Mouse (Mus musculus): ENCODE results near the gene Prox2.

The Prox2 gene

DNA sequence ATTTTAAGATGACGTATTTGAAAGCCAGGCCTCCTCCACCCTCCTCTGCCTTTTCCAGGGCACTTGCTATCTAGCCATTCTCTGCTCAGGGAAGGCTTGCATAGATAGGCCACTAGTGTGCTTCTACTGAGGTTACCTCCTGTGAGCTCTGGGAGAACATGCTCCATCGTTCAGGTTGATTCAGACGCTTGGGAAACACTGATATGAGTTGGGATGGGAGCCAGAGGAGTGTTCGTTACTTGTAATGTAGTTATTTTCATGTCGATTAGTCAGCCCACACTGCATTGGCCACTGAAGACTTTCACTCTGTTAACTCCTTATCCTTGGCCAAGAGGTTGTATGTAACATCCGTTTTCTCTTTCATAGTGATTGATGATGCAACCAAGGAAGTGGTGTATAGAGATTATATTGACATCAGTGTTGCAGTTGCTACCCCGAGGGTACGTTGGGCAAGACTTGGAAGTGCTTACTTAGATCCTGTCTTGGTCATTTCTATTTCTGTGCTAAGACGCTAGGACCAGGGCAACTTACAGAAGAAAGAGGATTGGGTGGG, 18.9 kb upstream of the Prox2 start:
- DNase-seq, result no peak

DNA sequence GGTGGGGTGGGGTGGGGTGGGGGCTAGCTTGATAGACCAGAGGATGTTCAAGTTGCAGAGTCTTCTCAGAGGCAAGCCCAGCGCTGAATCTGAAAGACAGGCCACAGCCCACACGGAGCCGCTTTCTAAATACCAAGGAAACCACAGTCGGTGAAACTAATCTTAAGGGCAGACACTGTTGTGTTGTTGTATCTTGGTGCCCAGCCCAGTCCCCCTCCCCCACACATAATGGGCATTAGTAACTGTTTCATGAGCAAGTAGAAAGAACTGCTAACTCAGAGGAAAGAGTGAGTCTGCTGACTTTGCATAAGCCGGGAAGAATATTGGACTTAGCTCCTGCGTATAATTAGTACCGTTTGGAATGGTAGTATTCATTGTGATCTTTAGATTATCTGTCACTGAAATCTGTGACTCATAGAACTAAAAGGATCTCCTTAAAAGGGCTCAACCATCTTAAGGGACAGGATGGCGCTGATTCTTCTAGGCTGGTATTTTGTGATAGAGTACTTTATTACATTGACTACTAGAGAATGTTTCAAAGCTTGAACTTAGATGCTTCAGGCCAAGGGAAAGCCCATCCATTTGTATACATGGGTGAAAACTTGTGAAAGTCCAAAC, 16.5 kb upstream of the Prox2 start:
- no peak for DNase-seq

DNA sequence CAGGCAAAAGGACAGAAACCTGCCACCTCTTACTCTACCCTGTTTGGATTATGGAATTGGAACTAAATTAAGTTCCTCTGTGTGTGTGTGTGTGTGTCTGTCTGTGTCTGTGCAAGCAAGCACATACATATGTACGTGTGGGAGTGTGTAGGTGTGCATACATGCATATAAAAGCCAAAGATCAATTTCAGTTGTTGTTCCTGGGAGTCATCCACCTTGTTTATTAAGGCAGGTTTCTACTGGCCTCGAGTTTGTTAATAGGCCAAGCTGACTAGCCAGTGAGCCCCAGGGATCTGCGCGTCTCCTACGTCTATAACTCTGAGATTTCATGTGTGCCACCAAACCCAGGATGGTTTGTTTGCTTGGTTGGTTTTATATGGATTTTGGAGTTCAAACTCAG, 14.2 kb upstream of the Prox2 start:
- no peak for DNase-seq

DNA sequence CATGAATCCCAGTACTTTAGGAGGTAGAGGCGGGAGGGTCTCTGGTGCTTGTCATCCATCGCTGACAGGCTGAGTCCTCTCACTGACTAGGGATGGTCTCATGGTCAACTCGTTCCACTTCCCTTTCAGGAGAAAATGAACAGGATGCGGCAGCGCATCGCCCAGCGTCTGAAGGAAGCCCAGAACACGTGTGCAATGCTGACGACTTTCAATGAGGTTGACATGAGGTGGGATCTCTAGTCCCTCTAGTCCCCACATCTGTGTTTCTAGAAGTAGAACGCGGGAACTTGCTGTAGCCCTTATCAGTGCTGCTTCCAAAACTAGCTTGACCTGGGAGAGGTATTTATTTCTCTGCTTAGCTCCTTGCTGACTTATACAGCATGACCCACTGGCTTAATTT, 13.1 kb upstream of the Prox2 start:
- no peak for DNase-seq

DNA sequence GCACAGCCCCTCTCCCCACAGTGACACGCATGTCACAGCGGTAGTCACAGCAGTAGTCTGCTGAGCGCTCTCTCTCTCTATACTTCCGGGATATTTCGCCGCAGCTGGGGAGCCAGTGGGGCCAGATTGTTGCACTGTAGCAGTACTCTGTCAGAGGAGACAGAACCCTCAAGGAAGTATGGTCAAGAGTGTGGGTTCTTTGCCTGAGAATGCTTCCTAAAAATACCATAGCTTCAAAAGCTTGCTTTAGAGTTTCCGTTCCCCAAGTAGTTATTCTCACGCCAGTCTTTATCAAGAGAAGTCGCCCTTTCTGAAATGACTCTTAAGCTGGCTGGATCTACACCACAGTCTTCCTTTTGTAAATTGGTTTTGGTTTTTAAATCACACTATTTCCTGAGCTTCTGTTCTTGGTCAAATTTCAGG, 12.6 kb upstream of the Prox2 start:
- no peak for DNase-seq

DNA sequence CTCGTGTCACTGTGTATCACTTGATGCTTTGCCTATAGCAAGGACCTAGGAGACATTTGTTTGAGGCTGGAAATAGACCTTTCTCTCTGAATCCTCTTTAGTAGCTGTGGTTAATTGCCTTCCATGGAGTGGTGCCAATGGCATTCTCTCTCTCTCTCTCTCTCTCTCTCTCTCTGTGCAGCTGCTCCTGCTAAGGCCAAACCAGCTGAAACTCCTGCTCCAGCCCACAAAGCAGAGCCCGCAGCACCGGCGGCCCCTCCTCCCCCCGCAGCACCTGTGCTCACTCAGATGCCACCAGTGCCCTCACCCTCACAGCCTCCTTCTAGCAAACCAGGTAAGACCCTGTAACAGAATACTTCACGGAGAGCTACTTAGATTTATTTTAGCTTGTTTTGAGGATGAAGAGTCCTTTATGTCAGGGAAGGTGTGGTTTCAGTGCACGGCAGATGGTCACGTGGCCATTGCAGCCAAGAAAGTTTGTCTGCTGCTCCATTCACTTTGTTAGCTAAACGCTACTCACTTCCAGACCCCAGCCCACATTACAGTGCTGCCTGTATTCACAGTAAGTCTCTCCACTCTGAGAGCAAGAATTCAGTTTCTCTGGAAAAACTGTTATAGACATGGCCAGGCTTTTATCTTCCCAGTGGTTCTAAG, 11.4 kb upstream of the Prox2 start:
- DNase-seq, result no peak

DNA sequence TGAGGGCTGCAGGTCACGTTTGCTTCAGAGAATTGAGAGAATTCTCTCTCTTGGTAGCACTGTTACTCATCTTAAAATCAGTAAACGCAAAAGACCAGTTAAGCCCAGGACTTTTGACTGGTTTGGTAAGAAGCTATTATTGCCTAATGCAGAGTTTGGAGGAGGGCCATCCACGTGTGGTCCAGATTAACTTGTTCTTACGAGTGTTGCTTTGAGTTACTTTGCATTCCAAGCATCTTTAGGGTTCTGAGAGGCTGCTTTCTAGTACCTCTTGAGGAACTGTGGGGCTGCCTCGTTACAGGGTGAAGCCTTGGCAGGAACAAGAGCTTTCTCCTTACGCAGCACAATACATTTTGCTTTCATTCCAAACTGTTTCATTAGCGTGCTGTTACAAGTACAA, 5.1 kb upstream of the Prox2 start:
- DNase-seq, result peak; percentile 64

DNA sequence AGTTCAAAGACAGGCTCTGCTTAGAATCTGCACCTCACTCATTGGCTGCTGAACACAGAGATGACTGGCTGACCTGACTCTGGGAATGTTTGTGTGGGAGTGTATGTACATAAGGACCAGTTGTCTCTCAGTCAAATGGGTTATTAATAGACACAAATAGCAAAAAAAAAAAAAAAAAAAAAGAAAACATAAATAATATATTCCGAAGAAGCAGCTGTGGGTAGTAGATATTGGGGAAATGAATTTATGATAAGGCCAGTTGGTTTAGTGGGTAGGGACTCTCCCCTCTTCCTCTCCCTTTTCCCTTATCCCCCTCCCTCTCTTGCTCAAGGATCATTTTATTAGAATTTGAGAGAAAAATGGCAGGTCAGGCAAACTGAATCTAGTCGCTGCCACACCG, 3.4 kb upstream of the Prox2 start:
- DNase-seq, result no peak

DNA sequence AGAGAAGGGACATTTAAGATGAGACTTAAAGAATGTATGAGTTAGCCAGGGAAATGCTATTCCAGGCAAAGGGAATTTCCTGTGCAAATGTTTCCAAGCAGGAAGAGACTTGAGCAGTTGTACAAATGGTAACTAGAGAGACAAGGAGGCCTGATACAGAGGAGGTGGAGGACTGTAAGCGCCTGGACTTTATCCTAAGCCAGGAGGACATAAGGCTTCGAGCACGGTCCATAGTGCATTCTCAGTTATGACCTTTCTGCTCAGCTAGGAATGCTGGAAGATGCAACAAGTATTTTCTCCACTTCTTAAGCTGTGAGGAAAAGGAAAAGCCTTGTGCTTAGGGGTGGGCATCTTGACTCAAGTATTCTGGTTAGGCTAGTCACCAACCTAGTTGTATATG, 2.8 kb upstream of the Prox2 start:
- no peak for DNase-seq

DNA sequence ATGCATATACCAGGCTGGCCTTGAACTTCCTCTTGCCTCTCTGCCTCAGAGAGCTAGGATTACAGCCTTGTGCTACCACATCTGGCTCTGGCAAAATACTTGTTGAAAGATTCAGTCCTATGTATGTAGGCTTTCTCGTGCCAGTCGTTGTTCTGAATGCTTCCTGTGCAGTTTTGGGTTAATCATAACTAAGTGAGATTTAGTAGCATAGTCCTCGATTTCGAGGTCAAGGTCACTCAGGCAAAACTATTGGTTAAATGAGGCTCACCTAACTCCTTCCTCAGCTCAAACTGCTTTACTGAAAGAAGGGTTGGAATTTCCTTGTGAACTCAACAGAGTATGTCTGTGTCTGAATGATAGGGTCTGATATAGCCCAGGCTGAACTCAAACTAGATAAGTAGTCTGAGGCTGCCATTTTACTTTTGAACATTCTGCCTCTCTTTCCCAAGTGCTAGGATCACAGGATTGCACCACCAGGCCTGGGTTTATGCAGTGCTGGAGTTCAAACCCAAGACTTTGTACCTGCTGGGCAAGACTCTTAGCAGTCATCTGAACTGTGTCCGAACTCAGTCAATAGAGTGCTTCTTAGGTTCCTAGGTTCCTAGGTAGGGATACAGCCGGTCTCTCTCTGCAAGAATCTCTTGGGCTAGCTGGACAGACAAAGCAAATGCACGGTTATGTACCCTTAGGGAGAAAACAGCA, 2.1 kb upstream of the Prox2 start:
- no peak for DNase-seq

DNA sequence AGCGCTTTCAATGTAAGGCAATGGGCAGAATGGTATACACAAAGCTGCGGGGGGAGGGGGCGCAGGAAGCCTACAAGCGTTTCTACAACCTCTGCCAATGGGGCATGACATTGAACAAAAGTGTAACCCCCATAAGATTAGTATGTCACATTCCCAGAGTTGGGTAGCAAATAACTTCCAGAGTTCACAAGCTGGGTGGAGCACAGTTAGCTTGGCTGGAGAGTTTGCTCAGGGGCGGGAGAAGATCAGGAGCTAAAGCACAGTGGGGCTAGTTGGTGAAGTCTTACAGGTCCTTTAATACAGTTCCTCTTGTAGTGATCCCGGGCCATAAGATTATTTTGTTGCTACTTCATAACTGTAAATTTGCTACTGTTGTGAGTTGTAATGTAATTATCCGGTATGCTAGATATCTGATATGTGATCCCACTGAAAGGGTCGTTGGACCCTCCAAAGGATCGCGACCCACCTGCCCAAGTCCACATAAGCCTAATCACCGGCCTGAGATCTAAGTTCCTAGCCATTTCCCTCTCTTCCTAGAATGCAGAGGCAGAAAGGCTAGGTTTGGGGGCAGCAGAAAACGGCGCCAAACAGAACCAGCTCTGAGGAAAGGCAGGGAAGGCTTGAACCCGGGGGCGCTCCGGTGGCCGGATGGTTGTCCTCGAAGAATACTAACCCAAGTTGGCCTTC, 405 bp downstream of the Prox2 start:
- DNase-seq, result no peak

DNA sequence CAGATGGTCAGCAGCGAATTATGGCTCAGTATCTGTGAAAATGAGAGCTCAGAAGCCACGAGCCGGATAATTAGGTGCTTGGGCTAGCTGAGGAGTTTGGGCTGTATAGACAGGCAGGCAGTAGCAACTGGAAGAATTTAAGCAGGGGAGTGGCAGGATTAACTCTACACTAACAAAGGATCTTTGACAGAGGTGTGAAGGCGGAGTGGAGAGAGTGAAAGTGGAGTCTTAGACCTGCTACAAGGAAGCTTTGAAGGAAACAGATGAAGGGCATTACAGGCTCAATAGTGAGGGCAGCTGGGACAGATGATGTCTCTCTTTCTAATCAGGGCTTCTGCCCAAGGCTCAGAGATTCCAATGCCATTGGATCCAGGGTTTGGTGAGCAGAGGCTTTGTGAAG, 1.1 kb downstream of the Prox2 start:
- DNase-seq, result no peak

DNA sequence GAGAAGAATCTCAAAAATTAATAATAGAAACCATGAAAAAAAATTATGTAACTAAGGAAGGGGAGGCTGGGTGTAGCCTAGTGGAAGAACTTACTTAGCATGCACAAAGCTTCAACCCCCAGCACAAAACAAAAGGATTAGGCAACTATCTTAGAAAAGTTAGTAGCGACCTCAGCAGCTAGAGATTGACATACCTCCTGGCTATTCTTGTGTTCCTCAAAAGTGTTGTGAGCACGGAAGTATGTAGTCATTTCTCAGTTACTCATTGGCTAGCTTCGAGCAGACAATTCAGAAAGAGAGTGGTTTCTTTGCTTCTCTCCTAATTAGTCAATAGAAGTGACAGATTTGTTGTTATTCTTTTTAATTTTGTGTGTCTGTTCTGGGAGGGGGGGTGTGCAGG, 1.9 kb downstream of the Prox2 start:
- no peak for DNase-seq

DNA sequence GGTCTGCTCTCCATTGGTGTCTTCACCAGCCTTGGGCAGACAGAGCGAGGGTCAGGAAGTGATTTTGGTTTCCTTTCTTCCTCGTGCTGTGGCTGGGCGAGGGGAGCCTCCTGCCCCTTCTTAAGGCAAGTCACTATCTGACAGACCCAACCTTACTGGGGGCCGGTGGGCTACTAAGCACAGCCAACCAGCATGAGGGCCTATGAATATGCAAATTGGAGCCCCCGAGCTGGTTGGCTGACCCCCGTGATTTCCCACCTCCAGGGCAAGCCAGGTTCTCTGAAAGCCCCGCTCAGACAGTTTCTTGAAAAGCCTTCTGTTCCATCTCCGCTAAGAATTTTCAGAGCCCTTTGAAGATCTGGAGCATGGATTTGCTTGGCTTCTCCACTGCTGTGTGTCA, 4.3 kb downstream of the Prox2 start:
- no peak for DNase-seq

DNA sequence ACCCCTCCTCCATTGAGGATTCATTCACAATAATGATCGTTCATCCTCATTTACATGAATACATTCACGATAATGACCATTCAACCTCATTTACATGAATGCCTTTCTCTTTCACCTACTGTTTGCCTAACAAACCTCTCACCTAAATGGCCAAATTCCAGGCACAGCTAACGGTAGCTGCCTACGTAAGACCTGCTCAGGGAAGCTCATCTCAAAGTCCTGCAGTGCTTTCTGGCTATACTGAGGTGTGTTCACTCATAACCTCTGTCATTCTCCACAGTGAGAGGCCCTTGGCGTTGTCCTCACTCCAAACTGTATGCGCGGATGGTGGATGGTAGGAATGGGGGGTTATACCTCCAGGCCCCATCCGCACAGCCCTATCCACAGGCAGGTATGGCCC, 5.8 kb downstream of the Prox2 start:
- no peak for DNase-seq

DNA sequence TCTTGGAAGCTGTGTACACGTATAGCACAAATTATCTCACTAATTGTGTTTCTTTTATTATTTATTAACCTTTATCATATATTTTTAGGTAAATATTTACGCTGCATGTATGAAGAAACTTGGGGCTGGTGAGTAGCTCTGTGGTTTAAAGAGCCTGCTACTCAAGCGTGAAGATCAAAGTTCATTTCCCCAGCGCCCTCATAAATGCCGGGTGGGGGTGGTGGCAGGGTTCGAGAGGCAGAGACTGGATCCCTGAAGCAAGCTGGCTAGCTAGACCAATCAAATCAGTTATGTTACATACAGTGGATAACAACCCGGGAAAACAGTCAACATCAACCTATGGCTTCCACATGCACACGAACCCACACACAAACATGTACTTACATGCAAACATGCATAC, 7.5 kb downstream of the Prox2 start:
- no peak for DNase-seq

DNA sequence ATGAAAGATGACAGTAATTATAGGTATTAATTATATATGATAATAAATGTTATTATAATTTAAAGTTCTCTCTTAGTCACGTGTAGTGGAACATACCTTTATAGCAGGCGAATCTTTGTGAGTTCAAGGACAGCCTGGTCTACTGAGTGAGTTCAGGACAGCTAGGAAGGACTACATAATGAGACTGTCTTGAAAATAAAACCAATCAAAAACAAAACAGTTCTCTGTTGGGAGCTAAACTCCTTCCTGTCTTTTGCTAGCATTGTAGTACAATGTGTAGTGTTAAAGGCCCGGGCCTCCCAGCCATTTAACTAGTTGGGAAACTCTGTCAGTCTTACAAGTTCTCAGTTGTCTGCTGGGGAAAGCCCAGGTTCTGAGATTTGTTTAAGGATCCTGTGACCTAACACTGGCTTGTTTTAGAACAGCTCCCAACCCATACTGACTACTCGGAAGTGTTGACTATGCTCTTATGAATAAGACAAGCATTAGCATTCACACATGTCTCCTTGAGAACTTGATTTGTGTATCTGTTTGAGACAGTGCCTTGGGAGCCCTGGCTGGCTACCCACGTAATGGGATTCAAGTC, 8.9 kb downstream of the Prox2 start:
- no peak for DNase-seq

DNA sequence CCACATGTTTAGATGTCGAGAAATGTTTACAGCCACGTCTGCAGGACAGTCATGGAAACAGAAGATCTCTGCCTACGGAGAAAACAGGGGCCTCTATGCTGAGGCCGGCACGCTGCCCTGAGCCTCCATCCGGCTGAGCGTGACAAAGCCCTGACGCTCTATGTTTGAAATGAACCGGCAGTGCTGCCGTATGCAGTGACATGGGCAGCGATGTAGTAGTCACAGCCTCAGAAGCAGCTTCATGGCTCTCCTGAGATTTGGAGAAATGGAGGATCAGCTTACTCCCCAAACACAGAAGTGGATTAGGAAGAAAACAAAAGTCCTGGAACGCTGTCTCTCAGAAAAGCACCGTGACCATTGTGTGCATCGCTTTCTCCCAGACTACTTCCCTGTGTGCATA, 9.6 kb downstream of the Prox2 start:
- DNase-seq, result no peak

DNA sequence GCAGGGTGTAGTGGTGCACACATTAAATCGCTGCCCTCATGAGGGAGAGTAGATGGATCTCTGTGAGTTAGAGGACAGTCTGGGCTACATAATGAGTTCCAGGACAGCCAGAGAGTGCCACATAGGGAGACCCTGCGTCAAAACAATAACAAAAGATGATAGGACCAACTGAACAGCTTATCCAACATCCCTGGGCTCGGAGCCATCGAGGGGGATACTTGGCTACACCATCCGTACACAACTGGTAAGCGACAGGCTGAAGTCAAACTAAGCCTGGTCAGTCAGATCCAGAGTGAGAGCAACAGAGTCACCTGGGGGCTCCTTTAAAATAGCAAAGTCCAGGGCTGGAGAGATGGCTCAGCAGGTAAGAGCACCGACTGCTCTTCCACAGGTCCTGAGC, 14.7 kb downstream of the Prox2 start:
- DNase-seq, result no peak

DNA sequence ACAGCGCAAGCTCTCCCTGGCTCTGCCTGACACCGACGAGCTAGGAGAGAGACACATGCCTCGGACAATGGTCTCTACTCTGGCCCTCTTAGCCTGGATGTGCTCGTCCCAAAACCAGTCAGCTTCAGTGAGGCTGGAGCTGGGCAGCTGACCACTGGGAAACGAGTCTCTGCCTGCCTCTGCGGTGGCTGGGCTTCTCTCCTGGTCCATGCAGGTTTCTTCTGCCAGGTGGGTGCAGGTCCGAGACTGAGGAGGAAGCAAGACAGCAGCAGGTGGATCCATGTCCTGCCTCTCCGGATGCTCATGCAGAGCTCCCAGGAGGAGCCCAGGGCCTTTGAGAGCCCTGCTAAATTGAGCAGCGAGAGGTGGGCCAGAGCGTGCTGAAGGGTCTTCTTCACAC, 15.4 kb downstream of the Prox2 start:
- DNase-seq, result no peak

DNA sequence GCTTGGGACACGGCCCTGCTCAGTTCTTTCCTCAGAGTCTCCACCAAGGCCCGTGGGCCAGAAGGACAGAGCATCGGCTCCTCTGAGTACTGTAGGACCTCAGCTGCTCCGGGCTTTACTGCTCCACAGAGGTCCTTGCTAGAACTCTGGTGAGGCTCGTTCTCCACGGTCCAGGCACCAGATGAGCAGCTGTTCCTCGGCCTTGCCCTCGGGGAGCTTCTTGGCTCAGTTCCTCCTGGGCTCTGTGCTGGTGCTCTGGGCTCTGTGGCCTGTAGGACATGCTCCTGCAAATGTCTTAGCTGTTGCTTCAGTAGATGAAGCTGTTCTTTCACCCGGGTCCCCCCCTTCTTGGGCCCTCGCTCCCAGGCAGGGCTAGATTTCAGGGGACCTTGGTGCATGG, 15.9 kb downstream of the Prox2 start:
- DNase-seq, result no peak

DNA sequence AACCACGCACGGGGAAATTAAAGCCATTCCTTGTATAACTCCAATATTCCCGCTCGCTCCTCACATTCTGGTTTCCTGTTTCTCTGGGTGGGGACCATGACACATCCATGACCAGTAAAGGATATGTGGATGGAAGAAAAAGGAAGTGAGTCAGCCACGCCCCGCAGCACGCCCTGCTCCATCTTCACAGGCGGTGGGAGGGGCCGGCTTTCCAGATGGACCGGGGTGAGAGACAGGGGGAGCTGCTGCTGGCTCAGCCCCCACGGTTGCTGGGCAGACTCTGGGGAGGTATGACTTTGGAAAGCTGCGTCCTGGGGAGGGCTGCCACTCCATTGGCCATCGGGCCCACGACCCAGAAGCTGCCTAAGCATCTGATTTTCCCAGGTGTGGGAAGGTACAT, 16.5 kb downstream of the Prox2 start:
- DNase-seq, result peak; percentile 55

DNA sequence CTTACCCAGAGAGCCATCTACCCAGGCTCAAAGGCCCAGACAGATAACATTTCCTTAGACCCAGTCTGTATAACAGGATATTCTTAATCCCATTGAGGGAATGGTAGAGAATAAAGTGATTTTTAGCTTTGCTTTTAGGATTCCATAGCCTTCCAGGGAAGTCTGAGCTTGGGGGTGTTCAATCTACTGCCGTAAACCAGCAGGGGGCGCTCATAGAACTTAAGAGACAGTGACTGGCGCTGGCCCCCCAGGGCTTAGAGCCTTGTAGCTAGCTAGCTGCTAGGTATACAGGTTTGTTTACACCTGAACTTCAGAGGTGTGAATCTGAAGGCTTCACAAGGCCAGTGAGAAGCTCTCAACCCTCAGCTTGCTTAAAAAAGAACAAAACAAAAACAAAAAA, 18.3 kb downstream of the Prox2 start:
- DNase-seq, result peak; percentile 84

Data from lung, postnatal 14 days (tissue).